Mouse (Mus musculus) brain, embryonic 18.5 days (tissue): ENCODE measurements around the gene Ssx2ip.

Source experiments
- DNase-seq: peaks from one replicate; pipeline ENCODE4 v3.0.0-alpha.2; 2012; ENCODE audit warnings: low read depth, low spot score

The Ssx2ip gene

DNA sequence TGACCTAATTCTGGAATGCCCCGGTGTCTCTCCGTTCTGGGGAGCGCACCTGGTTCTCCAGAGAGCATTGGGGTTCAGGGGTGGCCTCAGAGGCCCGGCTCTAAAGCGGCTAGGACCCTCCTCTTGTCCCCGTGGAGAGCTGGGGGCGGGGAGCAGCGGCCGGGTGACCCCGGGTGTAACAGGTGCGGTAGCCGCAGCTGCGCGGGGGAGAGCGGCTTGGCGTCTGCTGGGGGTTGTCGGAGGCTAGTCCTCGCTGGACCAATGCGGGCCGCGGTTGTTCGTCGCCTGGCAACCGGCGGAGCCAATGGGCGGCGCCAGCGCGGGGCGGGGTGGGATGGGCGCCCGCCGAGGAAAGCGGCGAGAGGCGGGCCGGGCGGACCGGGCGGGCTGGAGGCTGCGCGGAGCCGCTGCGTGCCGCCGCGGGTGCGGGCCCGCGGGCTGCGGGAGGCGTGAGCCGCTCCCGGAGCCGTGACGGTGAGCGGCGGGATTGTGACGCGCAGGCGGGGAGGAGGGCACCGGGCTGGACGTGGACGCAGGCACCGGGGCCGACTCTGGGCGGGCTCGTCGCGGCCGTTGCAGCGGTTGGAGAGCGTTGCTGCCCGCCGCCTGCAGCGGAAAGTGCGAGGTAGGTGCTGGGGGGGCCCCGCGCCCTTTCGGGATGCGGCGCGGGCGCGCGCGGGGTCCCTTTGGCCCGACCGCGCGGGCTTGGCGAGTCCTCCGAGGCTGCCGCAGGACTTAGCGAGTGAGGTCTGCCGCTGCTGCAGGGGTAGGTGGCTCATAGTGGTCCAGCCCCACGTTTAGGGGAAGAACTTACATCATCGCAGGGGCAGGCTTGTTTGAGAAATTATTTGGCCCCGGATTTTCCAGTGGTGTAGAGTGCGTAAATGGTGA lies at the start of gene Ssx2ip:
Gene Ssx2ip, plus strand, starts transcription at position 332 of the 891 bp plus-strand sequence.
- DNase-seq = peak; percentile 82

DNA sequence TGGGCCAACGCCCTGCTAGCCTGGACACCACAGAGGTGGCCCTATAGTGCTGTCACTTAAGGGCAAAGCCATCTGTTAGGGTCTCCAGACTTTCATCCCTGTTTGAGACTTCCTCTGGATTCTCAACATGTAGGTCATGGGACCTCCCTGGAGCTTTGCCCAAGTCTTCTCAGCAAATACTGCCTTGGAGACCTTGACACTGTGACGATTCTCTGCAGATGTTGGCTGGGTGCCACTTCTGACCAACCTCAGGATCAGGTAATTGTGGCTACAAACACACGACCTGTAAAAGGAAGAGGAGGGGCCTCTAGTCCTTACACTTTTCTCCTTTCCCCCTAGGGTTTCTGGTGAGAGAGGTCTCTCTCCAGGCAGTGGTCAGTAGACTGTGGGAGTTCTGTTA lies 49.3 kb upstream of the Ssx2ip start:
- no peak for DNase-seq

DNA sequence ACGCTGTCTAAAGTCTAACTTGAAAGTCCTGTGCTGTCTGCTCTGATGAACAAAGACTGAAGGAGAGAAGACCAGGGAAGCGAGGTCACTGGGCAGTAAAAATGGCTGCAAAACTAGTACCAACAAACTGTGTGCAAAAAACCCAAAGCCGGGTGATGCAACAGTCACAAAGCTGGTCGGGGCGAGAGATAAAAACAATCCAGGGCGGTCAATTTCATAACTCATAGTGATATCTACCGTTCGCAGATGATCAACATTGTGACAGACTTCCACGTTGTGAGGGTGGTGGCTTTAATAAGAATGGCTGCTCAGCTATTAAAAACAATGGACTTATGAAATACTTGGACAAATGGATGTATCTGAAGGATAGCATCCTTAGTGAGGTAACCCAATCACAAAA lies 39.0 kb upstream of the Ssx2ip start:
- no peak for DNase-seq

DNA sequence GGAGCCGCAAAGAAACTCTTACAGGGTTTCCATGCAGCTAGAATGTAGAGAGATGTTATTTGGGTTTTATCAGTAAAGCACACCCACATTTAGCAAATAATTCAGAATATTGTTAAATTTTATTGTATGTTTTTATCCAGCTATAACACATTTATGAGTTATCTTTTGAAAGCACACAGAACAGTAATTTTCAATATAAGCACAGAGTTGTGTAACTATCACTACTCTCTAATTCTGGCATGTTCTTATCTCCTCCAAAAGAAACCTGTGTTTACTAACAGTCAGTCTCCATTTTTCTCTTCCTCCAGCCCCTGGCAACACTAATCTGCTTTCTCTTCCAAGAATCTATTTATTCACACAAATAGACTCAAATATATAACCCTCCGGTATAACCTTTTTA lies 37.4 kb upstream of the Ssx2ip start:
- no peak for DNase-seq

DNA sequence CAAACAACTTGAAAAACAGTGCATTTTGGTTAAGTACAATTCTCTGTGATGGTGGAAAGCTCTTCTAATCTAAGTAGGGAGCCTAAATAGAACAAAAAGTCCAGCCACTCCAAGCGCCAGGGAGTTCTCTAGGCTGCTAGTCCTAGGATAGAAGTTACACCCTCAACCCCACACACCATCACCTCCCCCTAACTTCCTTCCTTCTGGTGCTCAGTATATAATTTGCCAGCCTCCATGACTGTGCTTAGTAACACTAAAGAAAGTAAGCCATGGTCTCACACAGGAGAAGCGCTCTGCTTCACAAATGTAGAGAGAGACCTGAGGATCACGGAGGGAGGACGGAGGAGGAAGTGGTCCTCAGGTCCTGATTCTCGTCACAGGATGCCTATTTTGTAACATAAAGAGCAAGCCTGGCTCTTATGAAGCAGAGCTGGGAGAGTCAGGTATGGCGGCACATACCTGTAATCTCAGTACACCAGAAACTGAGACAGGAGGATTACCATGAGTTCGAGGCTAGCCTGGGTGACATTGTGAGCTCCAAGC lies 33.8 kb upstream of the Ssx2ip start:
- no peak for DNase-seq

DNA sequence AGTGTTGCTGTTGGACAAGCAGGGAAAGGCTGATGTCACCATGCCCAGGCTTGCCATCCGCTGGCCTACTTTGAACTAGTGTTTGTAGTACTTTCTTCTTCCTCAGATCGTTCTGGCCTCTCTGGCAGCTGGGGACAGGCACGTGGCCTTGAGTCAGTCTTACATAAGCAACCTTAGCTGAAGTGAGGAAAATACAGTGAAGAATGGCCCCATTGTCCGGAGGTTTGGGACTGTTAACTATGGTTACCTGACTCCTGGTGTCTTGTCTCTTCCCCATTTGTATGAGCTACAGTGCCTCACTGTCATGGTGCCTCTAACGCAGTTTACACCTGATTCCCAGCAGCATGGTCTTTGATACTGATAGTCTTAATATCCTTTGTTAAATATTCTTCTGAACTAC lies 33.2 kb upstream of the Ssx2ip start:
- no peak for DNase-seq

DNA sequence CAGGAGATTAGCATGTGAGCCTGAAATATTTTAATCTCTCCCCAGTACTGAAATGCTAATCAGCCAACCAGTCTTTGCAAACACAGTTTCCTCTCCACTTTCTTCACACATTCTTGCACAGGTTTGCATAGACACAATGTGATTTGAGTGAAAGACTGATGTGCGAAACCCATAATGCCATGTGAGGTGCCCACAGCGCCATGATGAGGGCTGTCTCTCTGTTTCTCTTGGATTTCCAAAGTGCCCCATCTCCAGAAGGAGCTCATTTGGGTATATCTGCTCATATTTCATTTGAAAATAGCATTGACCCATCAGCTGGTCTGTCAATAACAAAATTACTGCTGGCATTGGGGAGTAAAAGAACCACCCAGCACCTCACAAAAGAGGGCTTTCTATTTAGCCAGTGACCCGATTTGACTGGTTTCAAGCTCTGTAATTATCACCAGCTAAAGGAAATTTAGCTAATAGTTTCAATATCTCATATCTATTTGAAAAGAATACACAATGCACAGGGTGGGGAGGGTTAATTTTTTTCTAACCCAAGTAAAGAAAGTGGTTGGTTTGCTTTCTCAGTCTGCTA lies 29.8 kb upstream of the Ssx2ip start:
- DNase-seq = no peak

DNA sequence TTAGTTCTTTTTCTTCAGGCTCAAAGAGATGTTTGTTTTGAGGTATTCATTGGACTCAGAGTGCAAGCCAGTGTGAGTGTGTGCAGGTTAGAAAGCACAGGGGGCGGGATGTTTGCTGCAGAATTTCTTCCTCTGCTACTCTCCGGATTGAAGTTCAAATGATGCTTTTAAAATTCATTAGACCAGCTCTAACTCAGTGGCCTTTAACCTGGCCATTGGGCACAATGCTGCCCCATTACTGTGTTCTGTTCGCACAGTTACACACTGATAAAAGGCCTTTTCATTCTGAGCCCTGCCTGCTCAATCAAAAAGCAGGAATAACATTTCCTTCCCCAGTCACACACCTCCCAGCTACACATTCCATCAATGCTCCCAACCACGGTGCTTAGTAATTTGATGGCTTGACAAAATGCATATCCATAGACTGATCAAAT lies 29.2 kb upstream of the Ssx2ip start:
- no peak for DNase-seq

DNA sequence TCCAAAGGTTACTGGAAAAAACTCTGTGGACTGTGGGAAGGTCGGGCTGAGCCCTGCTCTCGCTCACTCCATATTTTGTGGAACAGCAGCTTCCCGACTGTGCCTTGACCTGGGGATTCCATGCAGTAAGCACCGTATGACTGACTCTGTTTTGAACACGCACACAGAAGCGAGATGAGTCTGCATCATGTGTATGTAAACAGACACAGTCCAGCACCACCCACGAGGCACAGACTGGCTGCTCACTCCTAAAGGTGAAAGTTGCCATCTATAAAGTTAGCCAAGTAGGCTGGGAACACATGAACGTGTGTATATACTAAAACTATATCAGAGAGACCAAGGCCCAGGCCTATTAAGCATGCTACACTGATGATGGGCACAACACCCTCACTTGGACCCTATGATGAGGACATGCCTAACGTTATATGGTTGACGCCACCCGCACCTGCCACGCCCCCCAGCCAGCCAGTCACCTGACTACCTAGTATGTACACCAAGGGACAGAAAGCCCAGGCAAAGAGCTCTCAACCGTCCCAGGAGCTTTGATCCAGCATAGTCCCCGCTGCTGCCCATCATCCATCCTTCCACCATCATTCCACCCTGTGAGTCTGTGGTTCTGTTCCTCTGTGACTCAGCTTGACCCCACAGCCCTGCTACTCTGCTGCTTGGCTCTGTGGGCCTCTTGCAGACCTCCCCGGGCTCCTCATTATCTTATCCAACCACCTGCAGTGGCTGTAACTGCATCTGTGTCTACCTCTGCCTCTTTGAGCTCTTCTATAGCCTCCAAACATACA lies 27.9 kb upstream of the Ssx2ip start:
- DNase-seq = no peak

DNA sequence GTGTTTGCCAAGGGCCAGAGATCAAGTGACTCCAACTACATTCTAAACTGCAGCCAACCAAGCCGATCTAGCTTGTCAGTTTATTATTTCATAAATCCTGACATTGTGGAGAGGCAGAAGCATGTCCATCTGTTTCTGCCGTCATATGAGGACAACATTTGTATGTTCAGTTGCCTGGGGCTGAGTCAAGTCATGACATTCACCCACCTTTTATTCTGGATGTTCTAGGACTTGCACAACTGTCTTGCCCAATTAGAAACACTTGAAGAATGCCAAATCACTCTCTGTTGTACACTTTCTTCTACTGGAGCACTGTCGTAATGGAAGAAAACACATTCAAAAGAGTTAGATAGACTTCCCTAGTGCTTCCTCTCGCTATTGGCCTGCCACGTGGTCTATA lies 27.2 kb upstream of the Ssx2ip start:
- DNase-seq = no peak

DNA sequence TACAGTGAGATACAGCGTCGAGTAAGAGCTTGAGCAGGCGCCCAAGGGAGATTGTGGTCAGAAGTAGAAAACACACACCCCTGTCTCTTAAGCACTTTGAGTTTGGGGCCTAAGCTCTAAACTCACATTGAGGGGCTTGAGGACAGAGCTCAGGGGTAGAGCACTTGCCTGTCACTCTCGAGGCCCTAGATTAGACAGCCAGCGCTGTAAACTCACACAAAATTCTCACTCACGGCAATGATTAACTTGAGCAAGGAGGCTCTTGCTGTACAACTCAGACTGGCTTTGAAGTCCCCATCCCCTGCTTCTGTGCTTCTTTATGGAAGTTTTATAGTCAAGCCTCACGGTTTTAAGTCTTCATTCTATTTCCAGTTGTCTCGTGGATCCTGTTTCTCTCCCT lies 25.7 kb upstream of the Ssx2ip start:
- no peak for DNase-seq

DNA sequence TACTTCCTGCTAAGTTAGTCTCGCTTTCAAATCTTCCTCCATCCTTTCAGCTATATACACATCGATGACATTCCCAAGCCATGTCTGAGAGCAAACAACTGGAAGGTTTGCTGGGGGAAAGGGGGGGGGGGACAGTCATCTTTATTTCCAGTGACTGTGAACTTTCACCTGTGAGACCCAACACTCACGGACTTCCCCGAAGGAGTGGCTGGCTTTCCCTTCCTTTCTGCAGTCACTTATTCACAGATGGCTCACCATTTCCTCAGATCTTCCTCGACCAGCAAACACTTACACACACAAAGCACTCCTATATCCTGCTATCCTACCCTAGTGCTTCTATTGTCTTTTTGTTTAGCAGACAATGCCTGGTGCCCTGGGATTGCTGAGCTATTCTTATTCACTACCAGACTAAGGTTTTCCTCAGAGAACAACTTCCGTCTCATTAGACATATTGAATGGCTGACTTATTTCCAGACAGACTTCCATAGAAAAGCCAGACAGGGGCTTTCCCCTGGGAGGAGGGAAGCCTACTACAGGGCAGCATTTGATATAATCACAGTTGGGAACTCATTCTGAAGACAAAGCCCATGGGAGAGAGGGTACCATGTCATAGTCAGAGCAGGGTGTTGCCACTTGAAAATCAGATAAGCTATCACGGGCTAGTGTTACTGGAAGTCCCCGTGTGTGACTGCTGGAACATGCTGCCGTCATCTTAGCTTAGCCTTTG lies 24.5 kb upstream of the Ssx2ip start:
- DNase-seq = no peak

DNA sequence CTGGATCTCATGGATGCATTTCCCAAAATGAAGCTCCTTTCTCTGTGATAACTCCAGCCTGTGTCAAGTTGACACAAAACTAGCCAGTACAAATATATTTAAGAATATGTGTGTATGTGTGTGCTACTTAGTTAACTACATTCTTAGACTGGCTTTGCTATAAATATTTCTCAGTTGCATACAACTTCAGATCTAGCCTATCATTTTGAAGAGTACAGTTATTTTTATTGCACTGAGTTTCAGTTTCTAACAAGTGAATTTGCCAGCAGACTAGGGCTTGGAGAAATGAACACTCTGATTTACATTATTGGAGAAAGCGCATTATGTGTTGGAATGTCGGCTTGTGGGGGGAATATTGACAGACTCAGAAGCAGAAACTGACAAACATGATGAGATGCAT lies 23.6 kb upstream of the Ssx2ip start:
- DNase-seq = no peak

DNA sequence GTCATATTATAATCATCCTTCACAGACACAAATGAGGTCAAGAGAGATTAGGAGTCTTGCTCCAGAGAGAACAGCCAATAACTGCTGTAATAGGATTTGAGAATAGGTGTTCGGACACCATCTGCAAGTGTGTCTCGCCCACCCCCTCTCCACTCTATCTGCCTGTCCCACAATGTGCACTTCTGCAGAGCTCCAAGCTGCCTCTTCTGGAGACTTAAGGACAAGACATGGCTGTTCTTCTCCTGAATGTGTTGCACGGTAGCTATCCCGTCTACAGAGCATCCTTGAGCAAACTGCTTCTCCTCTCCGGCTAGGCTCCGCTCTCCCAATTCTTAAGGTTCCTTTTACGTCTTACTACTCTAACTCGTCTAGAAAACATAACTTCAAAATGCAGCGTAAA lies 23.0 kb upstream of the Ssx2ip start:
- DNase-seq = no peak

DNA sequence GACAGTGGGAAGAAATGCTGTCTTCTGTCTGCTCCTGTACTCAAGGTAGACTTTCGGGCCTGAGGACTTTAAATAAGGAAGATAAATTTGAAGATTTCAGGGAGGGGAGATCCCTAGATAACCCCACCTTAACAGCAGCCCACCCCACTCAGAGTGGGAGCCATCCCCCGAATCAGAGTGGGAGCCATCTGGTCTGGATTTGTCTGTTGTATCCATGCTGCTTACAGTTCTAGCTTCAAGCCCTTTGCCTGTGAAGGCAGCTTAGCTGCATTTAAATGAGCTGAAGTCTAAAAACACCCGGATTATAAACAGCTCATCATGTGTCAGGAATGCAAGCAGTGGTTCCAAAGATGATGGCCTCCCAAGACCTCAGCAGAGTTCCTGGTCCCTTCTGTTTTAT lies 17.6 kb upstream of the Ssx2ip start:
- DNase-seq = no peak

DNA sequence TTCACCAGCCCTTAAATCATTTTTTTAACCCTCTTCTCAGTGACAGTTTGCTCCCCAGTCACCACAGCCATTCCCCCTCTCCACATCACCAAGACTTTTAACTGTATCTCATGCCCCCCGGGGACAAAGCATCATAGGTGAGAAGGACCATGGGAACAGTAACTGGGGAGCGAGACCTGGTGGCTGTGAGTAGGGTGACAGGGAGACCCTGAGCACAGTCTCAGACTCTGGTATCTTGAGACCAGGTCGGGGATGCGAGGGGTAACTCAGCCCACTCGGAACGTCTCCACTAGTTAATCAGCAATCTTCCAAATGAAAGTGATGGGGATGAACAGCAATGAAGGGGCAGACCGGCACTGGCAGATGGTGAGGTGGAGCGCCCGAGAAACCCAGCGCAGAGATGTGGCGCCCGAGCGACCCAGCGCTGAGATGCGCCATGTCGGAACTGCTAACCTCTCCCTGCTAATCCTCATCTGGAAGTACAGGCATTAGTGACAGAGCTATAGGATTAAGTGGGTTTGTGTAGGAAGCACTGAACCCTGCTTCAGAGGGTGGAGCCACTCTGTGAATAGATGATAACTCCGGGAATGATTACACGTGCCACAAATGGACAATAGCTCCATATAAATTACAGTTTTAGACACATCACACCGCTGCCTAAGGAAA lies 11.7 kb upstream of the Ssx2ip start:
- DNase-seq = no peak

DNA sequence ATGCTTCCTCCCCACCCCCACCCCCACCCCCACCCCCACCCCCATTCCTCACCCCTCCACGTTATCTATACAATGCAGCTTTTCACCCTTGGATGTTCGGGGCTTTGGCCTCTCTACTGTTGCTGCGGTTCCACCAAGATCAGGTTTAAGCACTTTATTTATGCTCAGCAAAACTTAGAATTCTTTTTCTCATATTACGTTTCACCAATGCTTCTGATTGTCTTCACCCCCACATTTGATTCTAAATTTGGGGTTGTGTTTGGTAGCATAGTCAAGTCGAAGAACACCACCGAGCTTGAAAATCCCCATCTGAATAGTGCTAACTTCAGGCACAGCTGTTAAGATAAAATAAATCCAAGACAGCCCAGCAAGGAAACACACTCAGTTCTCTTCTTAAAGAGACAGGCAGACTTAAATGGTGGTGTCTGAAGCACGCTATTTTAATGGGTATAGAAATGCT lies 10.8 kb upstream of the Ssx2ip start:
- DNase-seq = no peak

DNA sequence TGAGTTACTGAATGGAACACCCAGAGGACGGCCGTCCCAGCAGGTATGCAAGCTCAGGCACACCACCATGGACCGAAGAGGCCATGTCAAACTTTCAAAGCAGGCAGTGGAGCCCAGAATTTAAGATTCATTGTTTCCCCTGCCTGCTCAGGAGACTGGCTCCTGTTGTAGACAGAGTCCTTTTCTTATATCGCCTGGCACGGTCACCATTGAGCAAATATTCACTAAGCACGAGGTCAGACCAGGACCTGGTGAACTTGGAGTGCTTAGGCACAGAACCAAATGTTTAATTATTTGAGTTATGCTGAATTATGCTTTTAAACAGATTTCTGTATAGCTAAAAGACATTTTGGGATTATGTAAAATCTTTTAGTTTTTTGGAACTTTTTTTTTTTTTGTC lies 8.2 kb upstream of the Ssx2ip start:
- no peak for DNase-seq

DNA sequence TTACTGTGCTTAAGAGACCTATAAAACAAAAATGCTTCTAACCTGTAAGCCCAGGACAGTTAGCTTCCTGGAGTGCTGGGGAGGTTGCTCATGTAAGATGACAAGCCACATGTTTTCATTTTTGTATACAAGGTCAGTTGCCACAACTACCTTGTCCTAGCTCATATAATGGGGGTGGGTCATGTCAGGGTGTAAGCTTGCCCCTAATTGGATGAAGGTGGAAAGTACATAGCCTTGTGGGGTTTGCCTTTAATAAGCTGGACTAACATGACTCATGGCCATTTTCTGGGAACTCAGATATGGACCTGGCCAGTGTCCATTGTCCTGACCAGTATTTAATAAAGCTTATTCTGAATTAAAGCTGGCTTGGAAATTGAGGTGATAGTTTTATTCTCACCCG lies 7.5 kb upstream of the Ssx2ip start:
- DNase-seq = no peak

DNA sequence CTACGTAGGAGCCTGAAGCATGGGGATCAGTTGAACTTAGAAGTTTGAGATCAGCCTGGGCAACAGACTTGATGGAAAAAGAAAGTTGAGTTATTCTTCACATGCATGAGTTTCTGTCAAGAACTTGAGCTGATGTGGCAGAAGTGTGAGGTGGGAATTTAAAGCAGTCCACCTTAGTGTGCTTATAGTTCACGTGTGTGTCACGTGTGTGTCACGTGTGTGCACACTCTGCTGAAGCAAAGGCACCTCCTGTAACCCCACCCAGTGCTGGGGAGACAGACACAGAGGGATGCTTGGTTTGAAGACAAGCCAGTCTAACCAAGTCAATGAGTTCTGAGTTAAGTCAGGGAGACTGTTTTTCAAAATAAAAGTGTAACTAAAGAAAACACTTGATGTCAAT lies 6.6 kb upstream of the Ssx2ip start:
- DNase-seq = no peak

DNA sequence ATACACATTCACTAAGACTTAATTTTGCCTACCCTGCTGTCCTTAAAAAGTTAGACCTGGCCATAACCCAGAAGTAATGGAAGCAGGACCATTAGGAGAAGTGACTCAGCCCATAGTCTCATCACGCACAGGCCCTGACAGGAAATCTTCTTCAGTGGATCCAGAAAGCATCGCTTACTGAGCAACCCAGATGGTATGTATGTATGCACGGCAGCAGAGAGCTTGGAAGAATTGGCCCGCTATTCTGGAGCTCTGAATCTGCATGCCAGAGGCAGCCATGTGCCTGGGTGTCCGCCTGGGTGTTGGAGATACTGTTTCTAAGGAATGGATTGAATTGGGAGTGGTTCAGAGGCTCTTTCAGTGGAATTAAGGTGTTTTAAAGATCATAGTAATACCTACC lies 5.2 kb upstream of the Ssx2ip start:
- DNase-seq = no peak
